Mouse (Mus musculus): ENCODE measurements around the gene Slc6a9.

Gene Slc6a9

DNA sequence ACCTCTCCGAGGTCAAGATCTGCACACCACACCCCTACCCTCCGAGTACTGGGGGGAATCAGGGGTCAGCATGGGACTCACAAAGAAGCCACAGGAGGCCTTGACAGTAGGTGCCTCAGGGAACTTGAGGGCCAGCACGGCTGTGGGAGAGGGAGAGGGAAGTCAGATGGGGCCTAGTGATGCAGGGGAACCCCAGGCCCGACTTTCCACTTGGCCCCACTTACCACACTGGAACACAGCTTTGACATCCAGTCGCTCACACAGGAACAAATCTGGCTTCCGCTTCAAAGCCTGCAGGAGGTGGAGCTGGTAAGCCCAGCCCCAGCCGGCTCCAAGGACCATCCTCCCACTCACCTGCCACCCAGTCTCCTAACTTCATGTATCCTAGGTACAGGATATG is 61.0 kb downstream of the Slc6a9 start:
- in situ Hi-C loops (cut with MboI; ENCODE audit: unreplicated experiment in 2 of 2), result no loop called here

GRCm38 (mm10) chr4:117896031-117896430 is 61.7 kb downstream of the Slc6a9 start:
- in situ Hi-C loops (cut with MboI; ENCODE audit: unreplicated experiment in 2 of 2), result no loop called here

- in situ Hi-C loops (cut with MboI; ENCODE audit: unreplicated experiment in 2 of 2), result no loop called here
Observed at GRCm38 (mm10) chr4:117898111-117898510, 63.8 kb downstream of the Slc6a9 start.

DNA sequence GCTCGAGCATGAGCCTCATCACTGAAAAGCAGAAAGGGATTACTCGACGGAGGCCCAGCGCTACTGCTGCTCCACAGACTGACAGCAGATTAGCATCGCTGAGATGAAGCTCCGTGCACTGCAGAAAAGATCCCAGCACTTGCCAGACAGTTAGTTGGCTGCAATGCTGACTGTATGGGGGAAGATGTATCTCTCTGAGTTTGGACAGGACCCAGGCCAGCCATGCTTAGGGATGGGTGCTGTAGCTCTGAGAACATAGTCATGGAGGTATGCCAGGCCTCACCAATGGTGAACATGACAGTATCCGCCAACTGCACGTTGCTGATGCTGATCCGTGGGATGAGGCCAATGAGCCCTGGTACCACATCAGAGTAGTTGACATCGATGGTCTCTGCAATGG is 69.8 kb downstream of the Slc6a9 start:
- in situ Hi-C loops (cut with MboI; ENCODE audit: unreplicated experiment in 2 of 2), result no loop called here

DNA sequence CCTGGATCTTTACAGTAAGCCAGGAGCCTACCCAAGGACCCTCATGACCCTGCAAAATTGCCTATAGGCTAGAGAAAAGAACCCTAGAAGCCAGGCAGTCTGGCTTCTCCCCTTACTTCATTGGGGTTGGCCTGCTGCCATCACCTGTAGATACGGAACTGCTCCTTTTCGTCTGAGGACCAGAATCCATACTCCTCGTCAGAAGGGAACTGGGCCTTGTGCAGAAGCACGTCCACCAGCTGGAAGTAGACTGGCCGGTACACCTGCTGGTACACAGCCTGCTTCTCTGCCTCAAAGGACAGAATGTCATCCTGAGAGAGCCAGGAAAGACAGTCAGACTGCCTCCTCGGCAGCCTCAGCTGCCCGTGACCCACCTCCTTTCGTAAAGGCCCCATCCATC is 70.5 kb downstream of the Slc6a9 start:
- in situ Hi-C loops (cut with MboI; ENCODE audit: unreplicated experiment in 2 of 2), result no loop called here

- in situ Hi-C loops (cut with MboI; ENCODE audit: unreplicated experiment in 2 of 2), result no loop called here
Observed at GRCm38 (mm10) chr4:117906196-117906595, 71.9 kb downstream of the Slc6a9 start.

- in situ Hi-C loops (cut with MboI; ENCODE audit: unreplicated experiment in 2 of 2), result no loop called here
Observed at GRCm38 (mm10) chr4:117908834-117909453, 74.6 kb downstream of the Slc6a9 start.

DNA sequence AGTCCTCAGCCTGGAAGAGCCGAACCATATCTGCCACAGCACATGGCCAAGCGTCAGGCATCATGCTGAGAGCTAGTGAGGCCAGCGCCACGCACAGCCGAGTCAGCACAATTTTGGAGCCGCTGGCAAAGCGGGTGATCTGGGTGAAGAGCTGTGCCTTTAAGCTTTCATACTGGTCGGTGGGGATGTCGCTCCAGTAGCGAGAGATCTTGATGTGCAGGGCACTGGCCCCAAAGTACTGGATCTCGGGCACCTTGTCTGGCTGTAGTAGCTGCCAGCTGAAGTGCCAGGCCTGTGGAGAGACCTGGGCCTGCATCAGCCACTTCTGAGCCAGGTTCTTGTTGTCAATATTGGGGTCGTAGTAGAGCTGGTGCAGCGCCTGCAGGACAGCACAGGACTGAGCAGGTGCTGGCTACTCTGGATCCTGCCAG is 77.8 kb downstream of the Slc6a9 start:
- in situ Hi-C loops (cut with MboI; ENCODE audit: unreplicated experiment in 2 of 2), result no loop called here

- in situ Hi-C loops (cut with MboI; ENCODE audit: unreplicated experiment in 2 of 2), result no loop called here
Observed at GRCm38 (mm10) chr4:117912685-117913273, 78.5 kb downstream of the Slc6a9 start.

DNA sequence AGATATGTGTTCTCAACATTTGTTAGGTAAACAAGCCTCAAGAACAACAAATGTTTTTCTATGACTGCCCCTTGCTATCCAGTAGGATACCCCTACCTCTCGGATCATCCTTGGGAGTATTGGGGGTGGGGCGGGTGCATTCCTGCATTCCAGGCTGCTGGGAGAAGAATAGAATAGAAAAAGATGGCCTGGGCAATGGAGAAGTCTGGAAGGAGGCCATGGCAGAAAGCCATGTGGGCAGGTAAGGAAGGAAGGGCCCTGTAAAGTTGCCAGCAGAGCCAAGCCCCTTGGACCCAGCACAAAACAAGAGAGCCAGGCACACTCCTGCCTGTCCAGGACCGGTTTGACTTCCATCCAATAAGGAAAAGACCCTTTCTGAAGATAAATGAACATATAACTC is 79.1 kb downstream of the Slc6a9 start:
- in situ Hi-C loops (cut with MboI; ENCODE audit: unreplicated experiment in 2 of 2), result no loop called here

GRCm38 (mm10) chr4:117914031-117914430 is 79.7 kb downstream of the Slc6a9 start:
- in situ Hi-C loops (cut with MboI; ENCODE audit: unreplicated experiment in 2 of 2), result no loop called here

- in situ Hi-C loops (cut with MboI; ENCODE audit: unreplicated experiment in 2 of 2), result no loop called here
Observed at GRCm38 (mm10) chr4:117914591-117915442, 80.5 kb downstream of the Slc6a9 start, which contains the start of gene Ipo13. Gene Ipo13, minus strand, starts transcription at chr4:117914999.

DNA sequence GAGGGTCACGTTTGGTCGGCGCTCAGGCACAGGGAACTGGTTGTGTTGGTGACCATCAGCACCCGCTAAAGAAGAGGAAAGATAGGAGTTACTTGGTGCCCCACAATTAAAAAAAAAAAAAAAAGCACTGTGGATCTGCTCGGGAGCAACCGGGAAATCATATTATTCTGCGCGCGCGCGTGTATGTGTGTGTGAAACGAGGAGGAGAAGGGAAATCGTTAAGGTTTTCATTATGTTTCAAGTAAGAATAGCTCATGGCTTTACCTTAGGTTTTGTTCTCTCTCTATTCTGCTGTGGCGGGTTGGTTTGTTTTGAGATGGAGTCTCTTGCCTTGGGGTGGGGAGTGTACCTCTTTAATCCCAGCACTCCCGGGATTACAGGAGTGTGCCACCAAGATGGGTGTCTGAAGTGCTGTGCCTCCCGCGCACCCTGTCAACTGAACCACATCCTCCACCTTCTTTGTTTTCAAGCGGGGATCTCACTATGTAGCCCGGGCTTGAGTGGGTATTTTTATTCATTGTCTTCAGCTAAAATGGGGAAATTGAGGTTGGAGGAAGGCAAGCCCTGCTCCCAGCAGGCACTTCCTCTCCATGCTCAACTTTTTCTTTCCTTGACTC is 81.3 kb downstream of the Slc6a9 start:
- in situ Hi-C loops (cut with MboI; ENCODE audit: unreplicated experiment in 2 of 2), result no loop called here

GRCm38 (mm10) chr4:117916386-117916785 is 82.1 kb downstream of the Slc6a9 start:
- in situ Hi-C loops (cut with MboI; ENCODE audit: unreplicated experiment in 2 of 2), result no loop called here

GRCm38 (mm10) chr4:117917402-117917801 is 83.1 kb downstream of the Slc6a9 start:
- in situ Hi-C loops (cut with MboI; ENCODE audit: unreplicated experiment in 2 of 2), result no loop called here

DNA sequence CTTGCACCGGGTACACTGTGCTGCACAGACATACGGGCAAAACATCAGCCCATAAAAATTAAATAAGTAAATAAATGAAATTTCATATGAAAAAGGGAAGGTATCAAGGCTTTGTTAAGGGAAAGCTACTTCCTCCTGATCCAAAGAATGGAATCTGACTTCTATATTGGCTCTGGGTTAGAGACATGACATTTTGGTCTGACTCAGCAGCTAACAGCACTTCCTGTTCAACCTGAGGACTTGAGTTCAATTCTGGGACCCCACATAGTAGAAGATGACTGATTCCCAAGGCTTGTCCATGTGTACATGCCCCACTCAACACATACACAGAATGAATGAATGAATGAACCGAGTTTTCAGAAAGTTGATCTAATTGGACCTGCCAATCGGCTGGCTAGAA is 83.5 kb downstream of the Slc6a9 start:
- in situ Hi-C loops (cut with MboI; ENCODE audit: unreplicated experiment in 2 of 2), result no loop called here

GRCm38 (mm10) chr4:117918261-117918660 is 84.0 kb downstream of the Slc6a9 start:
- in situ Hi-C loops (cut with MboI; ENCODE audit: unreplicated experiment in 2 of 2), result no loop called here

- in situ Hi-C loops (cut with MboI; ENCODE audit: unreplicated experiment in 2 of 2), result no loop called here
Observed at GRCm38 (mm10) chr4:117918762-117919161, 84.5 kb downstream of the Slc6a9 start.

DNA sequence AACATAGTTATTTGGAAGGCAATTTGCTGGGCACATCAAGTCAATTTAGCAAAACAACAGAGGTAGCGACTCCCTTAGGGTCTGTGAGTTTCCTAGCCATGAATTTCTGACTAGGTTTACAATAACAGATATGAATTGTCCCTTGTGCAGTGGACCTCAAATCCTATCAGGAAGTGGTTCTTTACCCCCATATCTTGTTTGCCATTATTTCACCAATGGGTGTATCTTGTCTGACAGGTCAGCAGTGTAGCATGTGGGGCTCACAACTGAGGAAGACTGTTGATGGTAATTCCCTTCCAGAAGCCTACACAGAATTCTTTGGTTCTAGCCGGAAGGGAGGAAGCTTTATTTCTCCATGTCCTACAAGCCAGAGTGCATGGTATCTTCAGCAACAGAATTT is 87.1 kb downstream of the Slc6a9 start:
- in situ Hi-C loops (cut with MboI; ENCODE audit: unreplicated experiment in 2 of 2), result loop anchor here (10.0 kb wide), 1 partner anchor 163 kb away; no protein-coding TSS in a partner anchor

DNA sequence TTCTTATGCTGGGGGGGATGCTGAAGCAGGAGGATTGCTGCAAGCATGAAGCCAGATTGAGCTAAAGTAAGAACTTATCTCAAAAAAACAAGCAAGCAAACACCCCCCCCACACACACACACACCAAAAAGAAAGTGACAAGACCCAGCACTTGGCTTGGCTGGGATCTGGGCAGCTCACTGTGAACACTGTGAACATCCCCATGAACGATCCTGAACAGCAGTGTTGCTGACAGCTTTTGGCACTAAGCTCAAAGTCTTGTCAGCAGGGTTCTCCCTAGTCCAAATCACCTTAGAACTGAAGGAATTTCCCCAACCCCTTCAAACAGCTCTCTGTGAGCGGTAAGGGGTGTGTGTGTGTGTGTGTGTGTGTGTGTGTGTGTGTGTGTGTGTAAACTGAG is 89.1 kb downstream of the Slc6a9 start:
- in situ Hi-C loops (cut with MboI; ENCODE audit: unreplicated experiment in 2 of 2), result loop anchor here (10.0 kb wide), 1 partner anchor 161 kb away; no protein-coding TSS in a partner anchor

Measured in v-Abl transformed pro-B cells (cell line).